Mouse (Mus musculus) heart, postnatal 4 days (tissue): ENCODE measurements around the gene Prr18. TPM values are rescaled to one million over a fixed set of nuclear protein-coding genes. Genes with fewer than 3 reads are reported as not detected.
A peak's percentile ranks its signal among the peaks of the same experiment; 100 is the strongest.

Source experiments
- DNase-seq: peaks from one replicate; pipeline ENCODE4 v3.0.0; 2021
- total RNA-seq, 2 experiments: library from RNA; stranded (reverse); gene quantifications; 2 replicates each; pipeline ENCODE4 v1.2.3; 2021

Gene Prr18
- total RNA-seq, 2 experiments from 2014 or later = 0.17 to 0.18 TPM

DNA sequence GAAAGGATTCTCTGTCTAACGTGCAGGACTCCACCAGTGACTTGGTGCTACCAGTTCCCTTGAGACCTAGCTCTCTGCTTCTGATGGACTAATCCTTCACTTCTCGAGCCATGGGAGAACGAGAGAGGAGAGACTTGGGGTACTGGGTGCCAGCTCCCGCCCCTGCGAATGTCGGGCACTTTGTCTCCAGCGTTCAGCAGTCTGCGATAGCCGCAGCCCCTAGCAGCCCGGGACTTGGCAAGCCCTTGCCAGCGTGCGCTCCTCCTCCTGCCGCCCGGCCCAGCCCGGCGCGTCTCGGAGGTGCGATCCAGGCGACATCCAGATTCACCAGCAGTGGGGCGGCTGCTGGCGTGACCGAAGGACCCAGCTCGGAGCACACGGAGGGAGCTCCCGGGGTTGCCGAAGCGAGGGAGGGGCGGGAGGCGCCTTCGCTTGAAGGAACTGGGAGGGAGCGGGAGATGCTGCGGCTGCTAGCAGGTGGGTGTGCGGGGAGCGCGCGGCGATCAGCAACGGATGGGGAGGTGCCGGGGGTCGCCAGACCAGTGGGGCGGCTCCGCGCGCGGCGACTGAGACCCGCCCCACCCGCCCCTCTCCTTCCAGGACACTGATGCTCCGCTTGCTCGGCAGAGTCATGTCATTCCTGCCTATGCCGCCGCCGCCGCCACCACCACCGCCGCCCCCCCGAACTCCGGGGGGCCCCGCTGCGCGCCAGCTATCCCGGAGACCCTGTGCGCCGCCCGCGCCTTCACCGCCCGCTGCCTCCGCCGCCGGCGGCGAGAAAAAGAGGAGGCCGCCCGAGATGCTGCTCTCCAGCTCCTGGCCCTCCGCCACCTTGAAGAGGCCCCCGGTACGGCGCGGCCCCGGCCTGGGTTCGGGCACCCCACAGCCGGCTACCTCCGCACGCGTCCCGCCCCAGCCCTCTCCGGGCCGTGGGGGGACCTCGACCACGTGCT is 3.4 kb downstream of the Prr18 start:
- DNase-seq = peak; percentile 31

DNA sequence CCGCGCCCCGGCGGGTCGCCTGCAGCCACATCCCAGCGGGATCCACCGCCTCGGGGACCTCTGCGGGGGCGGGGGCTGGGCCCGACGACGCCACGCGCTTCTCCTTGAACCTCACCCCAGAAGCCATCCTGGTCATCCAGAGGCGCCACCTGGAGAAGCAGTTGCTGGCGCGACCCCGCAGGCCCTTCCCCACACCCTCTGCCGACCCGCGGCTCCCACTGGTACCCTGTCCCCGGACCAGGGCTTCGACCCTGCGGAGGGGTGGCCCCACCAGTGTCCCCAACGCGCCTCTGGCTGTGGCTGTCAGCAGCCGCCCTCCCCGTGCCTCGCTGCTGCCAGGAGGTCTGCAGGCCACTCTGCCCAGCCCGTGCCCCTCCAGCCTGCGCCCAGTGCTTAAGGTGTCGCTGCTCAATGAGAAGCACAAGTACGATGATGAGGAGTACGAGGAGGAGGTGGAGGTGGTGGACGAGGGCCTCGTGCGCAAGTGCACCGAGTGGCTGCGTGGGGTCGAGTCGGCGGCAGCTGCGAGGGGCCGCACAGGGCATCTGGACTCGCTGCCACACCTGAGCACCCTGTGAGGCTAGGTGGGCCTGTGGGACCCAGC is 4.2 kb downstream of the Prr18 start:
- no peak for DNase-seq

DNA sequence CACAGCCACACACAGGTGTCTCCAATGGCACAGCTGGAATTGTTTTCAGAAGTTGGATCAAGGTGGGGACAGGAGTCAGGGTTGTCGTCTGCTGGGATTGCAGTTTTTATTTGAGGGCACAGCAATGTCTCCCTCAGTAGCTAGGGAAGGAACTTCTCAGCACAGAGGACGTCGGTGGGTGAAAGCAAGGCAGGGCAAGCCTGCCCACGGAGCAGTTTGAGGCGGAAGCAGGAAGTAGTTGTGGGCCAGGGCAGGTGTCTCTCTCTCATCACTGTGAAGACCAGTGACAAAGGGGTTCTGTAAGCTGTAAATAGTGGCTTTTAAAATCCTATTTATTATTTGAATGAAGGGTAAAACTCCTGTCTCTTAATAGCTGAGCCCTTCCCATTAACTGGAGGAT is 5.4 kb downstream of the Prr18 start:
- no peak for DNase-seq

DNA sequence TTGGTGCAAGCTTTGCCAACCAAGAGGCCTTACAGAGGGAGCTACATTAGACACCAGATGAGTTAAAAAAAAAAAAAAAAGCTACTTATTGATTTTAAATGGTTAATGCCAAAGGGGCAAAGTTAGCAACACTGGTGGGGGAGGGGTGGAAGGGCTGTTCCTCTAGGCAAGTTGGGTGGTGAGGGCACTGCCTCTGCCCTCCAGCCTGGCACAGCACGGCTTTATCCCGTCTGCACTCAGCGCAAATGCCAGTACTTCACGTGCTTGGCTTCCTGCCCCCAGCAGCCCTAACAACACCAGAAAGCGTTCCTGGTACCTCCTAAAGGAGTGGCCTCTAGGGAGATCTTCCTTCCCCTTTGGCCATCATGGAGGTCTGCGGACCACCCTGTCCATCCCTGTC is 6.2 kb downstream of the Prr18 start:
- DNase-seq = peak; percentile 16

DNA sequence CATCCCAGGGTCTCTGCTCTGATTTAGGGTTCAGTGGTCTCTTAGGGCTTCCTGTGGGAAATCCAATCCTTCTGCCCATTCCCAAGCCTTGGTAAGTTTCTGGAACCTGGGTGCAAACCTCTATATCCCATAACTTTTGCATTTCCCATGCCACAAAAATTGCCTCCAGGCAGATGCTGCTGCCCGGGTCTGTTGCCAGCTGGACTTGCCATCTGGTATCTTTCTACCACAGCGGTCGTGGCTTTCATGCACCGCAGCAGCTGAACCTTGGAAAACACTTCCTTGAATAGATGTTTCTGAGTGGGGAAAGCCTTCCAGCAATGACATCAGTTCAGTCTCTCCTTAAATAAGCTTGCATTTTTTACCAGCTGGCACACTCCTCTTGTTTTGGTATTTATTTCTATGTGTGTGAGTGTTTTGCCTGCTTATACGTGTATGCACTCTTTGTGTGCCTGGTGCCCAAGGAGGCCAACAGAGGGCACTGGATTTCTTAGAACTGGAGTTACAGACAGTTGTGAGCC is 10.6 kb downstream of the Prr18 start:
- no peak for DNase-seq

DNA sequence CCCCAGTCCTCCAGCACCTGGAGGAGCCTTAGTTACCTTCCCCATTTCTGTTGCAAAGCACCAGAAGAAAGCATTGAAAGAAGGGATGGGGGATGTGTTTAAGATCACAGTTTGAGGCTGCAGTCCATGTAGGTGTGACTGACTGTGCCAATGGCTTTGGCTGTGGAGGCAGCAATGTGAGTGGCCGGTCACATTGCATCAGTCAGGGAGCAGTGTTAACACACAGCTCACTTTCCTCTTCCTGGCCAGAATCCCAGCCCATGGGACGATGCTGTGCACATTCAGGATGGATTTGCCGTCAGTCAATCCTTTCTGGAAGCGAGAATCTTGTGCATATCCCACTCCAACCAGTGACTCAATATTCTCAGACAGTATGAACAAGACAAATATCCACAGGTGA is 11.7 kb downstream of the Prr18 start:
- no peak for DNase-seq

DNA sequence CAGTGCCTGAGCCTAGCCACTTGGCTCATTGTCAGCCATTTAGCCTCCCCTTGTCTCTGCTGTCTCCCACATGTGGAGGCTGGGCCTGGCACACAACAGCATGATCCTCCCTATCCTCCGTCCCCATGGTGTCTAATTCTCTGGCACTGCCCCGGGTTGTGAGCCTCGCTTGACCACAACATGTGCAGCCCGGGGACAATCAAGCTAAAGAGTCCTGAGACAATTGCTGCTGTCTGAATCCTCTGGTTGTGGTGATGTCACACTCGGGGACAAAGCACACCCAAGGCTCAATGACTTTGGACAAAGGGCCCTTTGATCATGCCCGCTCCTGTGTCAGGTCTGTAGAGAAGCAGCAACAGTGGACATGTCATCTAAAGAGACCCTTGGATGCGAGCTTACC is 13.8 kb downstream of the Prr18 start:
- no peak for DNase-seq

DNA sequence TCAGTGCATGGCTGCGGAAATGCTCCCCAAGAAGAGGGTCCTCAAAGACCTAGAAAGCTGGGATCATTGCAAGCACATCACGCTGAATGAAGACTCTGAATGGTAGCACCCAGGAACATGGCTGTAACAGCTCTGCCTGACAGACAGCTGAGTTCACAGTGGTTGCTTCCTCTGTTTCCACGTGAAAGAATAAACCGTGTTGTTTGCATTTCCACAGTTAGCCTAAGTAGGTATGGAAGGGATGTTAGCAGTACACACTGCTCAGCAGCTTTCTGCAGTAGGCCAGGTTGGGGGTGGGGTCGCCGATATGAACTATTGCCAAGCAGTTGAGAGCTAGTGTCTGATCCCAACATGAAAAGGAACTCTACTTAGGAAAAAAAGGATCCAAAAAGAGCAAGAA is 18.4 kb downstream of the Prr18 start, which contains the start of gene T2:
TSS of gene T2 (plus strand) at position 301 of the 400 bp plus-strand sequence.
- no peak for DNase-seq

DNA sequence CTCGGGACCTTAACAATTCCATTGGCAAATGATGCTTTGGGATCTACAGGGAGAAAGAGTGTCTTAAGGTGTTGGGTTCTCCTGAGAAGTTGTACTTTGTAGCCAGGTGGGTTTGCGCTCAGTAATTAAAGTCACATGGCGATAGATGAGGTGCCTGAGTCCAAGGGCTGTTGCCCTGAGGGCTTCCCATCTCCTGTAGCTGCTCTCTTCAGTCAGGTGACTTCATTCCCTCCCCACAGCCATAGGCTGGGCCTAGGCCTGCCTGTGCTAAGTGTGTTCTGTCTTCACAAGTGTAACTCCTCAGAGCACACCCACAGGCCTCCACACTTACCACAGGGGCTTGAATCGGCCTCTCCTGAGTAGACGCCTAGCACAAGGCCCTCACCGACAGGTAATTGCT is 20.2 kb downstream of the Prr18 start:
- DNase-seq = no peak

DNA sequence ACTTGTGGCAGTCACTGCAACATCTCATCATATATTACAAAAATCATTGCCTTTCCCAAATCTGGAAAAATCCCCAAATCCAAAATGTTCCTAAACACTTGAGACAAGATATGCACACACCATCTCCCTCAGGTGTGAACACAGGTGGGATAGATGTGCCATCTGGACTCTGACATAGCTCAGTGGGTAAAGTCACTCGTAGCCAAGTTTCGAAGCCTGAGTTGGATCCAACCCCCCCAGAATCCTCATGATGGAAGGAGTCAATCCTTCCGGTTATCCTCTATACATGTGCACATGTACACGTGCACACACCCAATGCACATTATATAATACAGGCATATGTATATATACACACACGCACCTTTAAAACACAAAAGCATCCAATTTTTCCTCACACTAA is 23.6 kb downstream of the Prr18 start:
- no peak for DNase-seq

DNA sequence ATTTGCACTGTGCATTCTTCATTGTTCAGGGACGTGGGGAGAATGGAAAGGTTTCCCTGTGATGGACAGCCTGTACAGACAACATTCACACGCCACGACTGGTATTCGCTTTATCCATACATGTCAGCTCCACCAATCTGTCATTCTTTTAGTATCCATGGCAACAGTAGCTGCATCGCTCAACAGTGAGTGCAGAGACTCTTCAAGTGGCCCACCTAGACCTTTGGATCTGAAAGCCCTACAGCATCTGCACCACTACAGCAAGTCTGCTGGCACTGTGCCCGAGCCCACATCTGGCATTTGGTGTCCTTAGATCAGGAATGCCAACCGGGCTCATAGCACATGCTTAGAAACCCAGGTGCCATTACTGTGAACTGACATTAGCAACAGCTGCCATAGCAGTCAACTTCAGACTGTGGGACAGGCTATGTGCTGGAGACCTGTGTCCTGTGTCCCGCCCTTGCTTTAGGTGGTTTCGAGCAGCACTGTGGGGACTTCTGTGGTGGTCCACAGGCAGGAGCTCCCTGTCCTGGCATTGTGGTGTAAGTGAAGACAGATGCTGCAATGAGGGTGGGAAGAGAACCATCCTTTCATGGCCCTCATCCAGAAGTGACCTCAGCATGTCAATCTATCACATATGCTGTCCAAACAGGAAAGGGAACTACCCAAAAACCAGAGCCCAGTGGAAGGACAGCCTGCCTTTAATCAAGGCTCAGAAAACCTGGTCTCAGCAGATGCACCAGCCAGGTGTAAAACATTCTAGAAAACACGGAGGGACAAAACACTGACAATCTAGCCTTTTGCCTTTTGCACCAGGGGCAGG is 24.2 kb downstream of the Prr18 start:
- no peak for DNase-seq

DNA sequence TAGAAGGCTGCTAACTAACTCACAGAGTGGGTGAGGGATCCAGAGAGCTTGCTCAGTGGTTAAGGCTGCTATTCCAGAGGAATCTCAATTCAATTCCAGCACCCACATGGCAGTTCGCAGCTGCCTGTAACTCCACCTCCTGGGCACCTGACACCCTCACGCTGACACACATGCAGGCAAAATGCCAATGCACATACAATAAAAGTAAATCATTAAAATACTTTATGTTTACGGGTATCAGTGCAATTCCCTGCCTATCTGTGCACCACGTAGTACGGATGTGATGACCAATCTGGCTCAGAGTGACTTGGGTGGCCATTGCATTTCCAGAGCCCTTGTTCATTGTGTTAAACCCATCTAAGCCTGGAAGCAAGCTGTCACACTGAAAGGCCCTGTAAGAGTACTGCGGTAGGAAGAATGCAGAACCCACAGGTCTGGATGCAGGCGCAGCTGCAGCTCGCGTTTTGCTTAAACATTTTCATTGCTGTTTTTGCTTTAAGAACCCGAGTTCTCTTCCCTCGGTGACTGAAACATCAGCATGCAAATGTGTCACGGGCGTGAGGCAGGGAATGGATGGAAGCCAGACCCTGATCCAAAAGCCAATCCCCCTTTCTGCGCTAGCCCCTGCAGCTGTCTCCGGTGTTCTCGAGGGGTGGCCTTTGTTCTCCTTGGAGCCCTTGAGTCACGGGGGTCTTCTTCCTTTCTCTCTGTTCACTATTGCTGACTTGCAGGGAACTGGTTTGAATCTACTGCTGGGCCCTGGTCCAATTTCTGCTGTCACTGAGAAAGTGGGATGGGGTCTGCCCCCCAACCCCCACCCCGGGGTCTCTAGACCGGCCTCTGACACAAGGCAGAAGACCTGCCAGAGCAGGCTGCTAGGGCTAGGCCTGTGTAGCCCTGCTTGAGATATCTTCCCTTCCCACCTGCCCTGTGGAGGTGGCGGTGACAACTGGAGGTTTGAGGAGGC is 30.5 kb downstream of the Prr18 start:
- DNase-seq = no peak

DNA sequence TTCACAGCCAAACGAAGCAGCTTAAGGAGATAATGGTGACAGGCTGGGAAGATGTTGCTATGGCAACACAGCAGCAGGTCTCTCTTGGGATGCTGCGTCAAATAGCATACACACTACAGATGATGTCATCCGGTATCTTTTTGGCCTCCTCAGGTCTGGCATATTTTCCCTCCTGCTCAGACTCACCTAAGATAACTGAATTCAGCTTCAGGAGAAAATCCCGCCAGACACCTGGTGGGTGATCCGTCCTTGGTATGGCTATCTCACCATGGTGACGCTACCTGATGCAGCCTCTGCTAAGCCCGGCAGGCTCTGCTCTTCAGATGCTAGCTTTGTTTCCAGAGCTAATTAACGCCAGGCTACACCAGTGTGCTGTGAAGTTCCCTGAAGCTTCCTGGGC is 31.3 kb downstream of the Prr18 start:
- no peak for DNase-seq

DNA sequence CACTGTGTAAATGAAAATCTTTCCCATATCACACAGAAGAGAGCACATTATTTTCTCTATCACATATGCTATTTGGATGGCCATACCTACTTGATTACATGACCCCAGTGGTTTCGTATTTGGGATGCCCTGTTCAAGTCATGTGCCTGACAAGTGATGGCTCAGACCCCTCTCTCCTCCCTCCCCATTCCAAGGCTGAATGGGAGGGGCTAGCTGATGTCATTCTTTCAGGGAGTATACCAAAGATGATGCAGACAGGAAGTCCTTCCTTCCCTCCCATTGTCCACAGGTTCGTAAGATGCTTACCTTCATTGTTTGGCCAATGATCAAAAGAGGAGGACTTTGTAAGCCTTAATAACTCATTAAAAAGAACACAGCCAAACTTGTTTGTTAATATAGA is 31.9 kb downstream of the Prr18 start:
- DNase-seq = no peak

DNA sequence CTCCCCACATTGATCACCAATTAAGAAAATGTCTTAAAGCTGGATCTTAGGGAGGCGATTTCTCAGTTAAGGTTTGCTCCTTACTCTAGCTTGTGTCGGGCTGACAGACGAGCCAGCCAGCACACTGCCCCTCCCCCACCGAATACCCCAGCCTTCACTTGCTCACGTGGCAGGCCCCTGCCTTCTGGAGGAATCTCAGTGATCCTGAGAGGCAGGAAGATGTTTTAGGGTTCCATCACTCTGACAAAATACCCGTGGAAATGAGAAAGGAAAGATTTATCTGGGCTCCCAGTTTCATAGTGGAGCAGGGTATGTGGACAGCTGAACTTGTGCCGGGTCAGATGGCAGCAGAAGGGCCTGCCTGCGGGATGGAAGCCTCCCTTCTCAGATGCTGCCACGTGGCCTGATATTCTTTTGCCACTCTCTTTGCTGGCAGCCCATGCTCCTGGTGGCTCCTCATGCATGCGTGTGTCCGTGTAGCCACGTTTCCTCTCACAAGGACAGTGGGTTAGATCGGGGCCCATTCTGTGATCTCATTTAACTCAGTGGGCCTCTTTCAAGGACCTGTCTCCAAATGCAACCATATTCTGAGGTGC is 33.5 kb downstream of the Prr18 start:
- no peak for DNase-seq

DNA sequence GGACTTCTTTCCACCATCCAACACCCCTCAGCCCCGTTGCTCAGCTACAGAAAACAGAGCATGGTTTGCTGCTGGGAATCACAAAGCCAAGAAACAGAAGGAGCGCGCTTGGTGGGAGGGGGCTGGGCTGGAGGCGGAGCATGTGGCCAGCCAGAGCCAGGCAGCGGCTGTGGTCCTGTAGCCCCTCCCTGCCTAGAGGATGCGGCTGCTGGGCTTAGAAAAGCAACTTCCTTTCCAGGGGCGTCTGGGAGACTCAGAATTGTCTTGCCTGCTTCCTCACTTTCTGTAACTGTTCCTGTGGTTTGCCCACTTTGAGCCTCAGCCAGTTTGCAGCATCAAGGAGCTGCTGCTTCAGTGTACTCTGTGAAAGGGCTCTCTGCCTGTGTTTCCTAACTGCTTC is 34.6 kb downstream of the Prr18 start:
- peak; percentile 72 for DNase-seq

DNA sequence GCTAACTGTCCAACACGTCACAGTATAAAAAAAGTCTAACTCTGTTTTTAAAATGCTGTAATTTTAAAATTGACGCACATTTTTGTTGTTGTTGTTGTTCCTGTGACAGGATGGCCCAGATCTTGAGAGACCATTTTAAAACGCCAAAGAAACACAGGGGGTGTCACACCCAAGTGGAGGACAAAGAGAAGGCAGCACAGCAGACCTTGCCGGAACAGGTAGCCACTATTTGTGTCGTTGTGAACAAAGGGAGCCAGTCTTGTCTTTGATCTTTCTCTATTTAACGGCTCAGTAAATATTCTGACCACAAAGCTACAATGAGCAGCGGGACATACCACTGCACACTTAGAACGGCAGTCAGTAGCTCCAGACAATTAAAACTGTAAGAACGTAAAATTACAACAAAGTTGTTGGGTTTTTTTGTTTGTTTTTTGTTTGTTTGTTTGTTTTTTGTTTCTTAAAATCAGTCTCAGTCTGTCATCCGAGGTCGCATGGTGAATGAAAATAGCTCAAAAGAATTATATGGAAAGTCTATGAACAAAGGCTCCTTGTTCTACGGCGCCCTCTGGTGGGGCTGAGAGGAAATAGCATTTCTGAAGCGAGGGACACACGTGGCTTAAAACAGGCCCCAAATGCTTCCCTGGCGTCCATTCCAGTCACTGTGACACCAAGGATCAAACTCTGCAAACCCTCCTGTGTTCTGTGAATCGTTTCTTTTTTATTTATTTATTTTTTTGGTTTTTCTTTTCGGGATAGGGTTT is 35.2 kb downstream of the Prr18 start:
- DNase-seq = peak; percentile 86

DNA sequence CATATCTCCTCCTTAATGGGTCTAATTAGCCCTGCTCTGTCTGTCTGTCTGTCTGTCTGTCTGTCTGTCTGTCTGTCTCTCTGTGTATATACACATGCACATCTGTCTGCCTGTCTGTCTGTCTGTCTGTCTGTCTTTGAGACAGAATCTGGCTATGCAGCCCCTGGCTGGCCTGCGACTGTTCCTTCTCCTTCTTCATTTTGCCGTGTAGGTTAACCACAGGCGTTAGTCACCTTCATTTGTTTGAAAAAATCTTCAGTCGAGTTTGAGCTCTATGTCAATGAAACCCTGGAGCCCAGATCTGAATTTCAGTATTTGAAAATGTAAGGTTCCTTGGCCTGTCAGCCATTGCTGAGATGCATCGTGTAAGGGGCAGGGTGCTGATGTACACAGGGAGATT is 40.0 kb downstream of the Prr18 start:
- no peak for DNase-seq

DNA sequence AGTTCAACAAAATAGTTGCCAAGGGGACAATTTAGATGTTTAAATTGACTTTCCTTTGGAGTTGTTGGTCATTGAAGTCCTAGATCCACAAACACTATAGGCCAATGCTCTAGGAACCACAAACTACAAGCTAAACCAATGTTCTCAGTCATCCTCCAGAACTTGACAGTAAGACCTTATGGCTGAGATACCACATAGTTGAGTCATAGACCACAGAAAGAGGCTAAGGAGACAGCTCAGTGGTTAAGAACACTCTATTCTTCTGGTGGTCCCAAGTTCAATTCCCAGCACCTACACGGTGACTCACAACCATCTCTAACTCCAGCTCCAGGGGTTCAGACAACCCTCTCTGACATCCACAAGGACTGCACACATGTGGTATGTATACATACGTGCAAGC is 48.2 kb downstream of the Prr18 start:
- DNase-seq = no peak

DNA sequence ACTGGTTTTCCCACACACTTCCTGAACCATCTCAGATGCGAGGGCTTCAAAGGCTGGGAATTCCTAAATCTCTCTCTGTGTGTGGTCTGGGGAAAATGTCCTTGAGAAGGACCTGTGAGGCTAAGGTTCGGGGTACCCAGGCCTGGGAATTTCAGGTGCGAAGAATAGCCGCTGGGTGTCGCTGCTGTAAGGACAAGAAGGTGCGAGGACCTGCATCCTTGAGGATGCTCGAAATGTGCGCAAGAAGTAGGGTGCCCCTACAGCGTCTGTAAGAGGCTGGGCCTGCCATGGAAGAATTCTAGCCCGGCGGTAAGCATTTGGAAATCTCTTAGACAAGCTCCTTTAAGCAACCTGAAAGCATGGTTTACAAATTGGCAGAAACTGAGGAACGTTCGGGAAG is 51.2 kb downstream of the Prr18 start:
- DNase-seq = peak; percentile 33
